Mouse (Mus musculus) hindbrain, embryonic 15.5 days (tissue): ENCODE measurements around the gene Smarcd3. TPM values are rescaled to one million over a fixed set of nuclear protein-coding genes. Genes with fewer than 3 reads are reported as not detected.
A peak's percentile ranks its signal among the peaks of the same experiment; 100 is the strongest.

Experiments
- ATAC-seq: fragments of 200-750 bp; cut with Nextera tagmentation; 2 replicates; pipeline ENCODE4 v1.8.0; 2017; ENCODE audit warnings: low read depth, moderate number of reproducible peaks, moderate TSS enrichment; ENCODE audit not compliant: low FRiP score
- H3K27ac ChIP-seq: fragments of 300-500 bp; sonication (generic); replicated peaks from 2 replicates; pipeline ENCODE4 v1.5.1; 2015; ENCODE audit warnings: mild to moderate bottlenecking, inconsistent platforms
- H3K27me3 ChIP-seq: fragments of 300-500 bp; sonication (generic); 2 replicates; pipeline ENCODE4 v1.6.1; 2015; ENCODE audit warnings: control low read depth, inconsistent platforms
- H3K36me3 ChIP-seq: fragments of 300-500 bp; sonication (generic); 2 replicates; pipeline ENCODE4 v1.6.1; 2015; ENCODE audit warnings: control low read depth, inconsistent platforms
- H3K4me1 ChIP-seq: fragments of 300-500 bp; sonication (generic); replicated peaks from 2 replicates; pipeline ENCODE4 v1.6.1; 2015; ENCODE audit warnings: control low read depth, inconsistent platforms
- H3K4me2 ChIP-seq: fragments of 300-500 bp; sonication (generic); 2 replicates; pipeline ENCODE4 v1.6.1; 2015; ENCODE audit warnings: moderate library complexity, mild to moderate bottlenecking, inconsistent platforms
- H3K4me3 ChIP-seq: fragments of 300-500 bp; sonication (generic); 2 replicates; pipeline ENCODE4 v1.5.1; 2015; ENCODE audit warnings: mild to moderate bottlenecking, inconsistent platforms
- H3K9ac ChIP-seq: fragments of 300-500 bp; sonication (generic); 2 replicates; pipeline ENCODE4 v1.6.1; 2015; ENCODE audit warnings: inconsistent platforms
- H3K9me3 ChIP-seq: fragments of 300-500 bp; sonication (generic); 2 replicates; pipeline ENCODE4 v1.6.1; 2016; ENCODE audit warnings: control low read depth, inconsistent platforms
- WGBS: fragments of 180-500 bp; shearing (Covaris S2); methylation state at CpG from one replicate; pipeline ENCODE4 v1.1.7; 2015; 5-methylcytosine and 5-hydroxymethylcytosine counted together
- polyA plus RNA-seq: library from polyadenylated mRNA; unstranded; fragments of >200 nt; fragmentation: Nextera tagmentation; extraction: Ambion mirVana; gene quantifications from 2 replicates; pipeline ENCODE4 v1.2.1, GENCODE M21; 2015

Gene Smarcd3
- polyA plus RNA-seq, 1 experiment from 2014 or later = 138 TPM

GRCm38 (mm10) chr5:24601911-24602750, 22.1 kb downstream of the Smarcd3 start:
- peak overlapping the region; percentile 95 for H3K27ac ChIP-seq
- no peaks in the 10 kb centered on the region for H3K9me3 ChIP-seq
- H3K9ac ChIP-seq = peak overlapping the region; percentile 79
- H3K4me2 ChIP-seq = peak overlapping the region; percentile 97
- ATAC-seq = peak; percentile 16; the same call in 1 of the 2 replicates
- under 1% methylated on average over 73 of the region's 73 CpGs for WGBS
- H3K4me1 ChIP-seq = peaks cover 93% of the 10 kb centered on the region
- H3K36me3 ChIP-seq = no peaks in the 10 kb centered on the region
- H3K27me3 ChIP-seq = no peaks in the 10 kb centered on the region
- H3K4me3 ChIP-seq = peak overlapping the region; percentile 59

GRCm38 (mm10) chr5:24601071-24601835, 23.0 kb downstream of the Smarcd3 start:
- H3K4me1 ChIP-seq = peaks cover 93% of the 10 kb centered on the region
- peak overlapping the region; percentile 95 for H3K27ac ChIP-seq
- H3K4me3 ChIP-seq = peak overlapping the region; percentile 59
- no peaks in the 10 kb centered on the region for H3K9me3 ChIP-seq
- no peaks in the 10 kb centered on the region for H3K36me3 ChIP-seq
- ATAC-seq = no peak
- peak overlapping the region; percentile 79 for H3K9ac ChIP-seq
- H3K27me3 ChIP-seq = no peaks in the 10 kb centered on the region
- WGBS = under 1% methylated on average over 33 of the region's 33 CpGs
- peak overlapping the region; percentile 97 for H3K4me2 ChIP-seq

DNA sequence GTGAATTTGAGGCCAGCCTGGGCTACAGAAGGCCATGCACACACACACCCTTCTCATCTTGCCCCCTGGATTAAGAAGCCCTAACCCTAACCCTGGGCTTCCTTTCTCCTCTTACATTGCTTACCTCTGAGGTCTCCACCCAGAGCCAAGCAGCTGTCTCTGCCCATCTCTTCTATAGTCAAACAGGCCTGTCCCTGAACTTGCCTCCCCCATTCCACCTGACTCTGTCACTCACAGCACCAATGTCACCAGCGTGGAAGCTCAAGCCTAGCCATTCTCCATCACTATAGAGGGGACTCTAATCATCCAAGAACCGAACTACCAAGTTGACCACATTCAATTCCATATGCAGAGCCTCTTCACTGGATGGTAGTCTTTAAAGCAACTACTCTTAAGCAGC, 24.0 kb downstream of the Smarcd3 start:
- Histone ChIP-seq H3K9ac (no peak overlapping the region), H3K9me3 (no peaks in the 10 kb centered on the region), H3K27me3 (no peaks in the 10 kb centered on the region), H3K27ac (no peak overlapping the region), H3K4me1 (peaks cover 93% of the 10 kb centered on the region), H3K4me2 (peak overlapping the region; percentile 97), H3K36me3 (peaks cover 6% of the 10 kb centered on the region; the same call in 1 of the 2 replicates), H3K4me3 (peak overlapping the region; percentile 59)
- 73% methylated on average over 2 of the region's 2 CpGs for WGBS
- no peak for ATAC-seq

DNA sequence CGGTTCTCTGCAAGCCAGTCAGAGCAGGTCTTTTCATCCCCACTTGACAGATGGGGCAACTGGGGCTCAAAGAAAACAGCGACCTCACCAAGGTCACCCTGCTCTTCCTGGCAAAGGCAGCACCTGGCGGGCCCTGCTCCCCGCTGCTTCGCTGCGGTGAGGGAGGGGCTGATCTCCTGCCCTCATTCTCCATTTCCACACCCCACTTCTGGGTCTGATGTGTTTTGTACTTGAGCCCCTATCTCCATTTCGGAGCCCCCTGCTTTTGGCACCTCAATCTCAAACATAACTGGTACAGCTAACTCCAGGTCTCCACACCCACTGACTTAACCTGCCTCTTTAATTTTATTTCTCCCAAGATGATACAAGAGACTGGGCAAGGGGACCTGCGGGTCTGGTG, 25.1 kb downstream of the Smarcd3 start:
- H3K4me3 ChIP-seq = peak overlapping the region; percentile 48
- H3K36me3 ChIP-seq = peaks cover 17% of the 10 kb centered on the region
- peak overlapping the region; percentile 65 for H3K27ac ChIP-seq
- no peak for ATAC-seq
- H3K27me3 ChIP-seq = no peaks in the 10 kb centered on the region
- 0 out of 2 replicates have a peak overlapping the region, but pooled peaks have one; percentile 71 for H3K9ac ChIP-seq
- peak overlapping the region; percentile 86 for H3K4me2 ChIP-seq
- H3K9me3 ChIP-seq = no peaks in the 10 kb centered on the region
- 11% methylated on average over 8 of the region's 8 CpGs for WGBS
- H3K4me1 ChIP-seq = peaks cover 85% of the 10 kb centered on the region

GRCm38 (mm10) chr5:24598570-24599006, 25.6 kb downstream of the Smarcd3 start:
- Histone ChIP-seq H3K4me2 (peak overlapping the region; percentile 86), H3K9me3 (no peaks in the 10 kb centered on the region), H3K9ac (peak overlapping the region; percentile 71), H3K27me3 (no peaks in the 10 kb centered on the region), H3K36me3 (peaks cover 22% of the 10 kb centered on the region), H3K4me1 (peaks cover 79% of the 10 kb centered on the region), H3K4me3 (peak overlapping the region; percentile 48), H3K27ac (peak overlapping the region; percentile 65)
- under 1% methylated on average over 38 of the region's 41 CpGs for WGBS
- peak; percentile 7 for ATAC-seq

DNA sequence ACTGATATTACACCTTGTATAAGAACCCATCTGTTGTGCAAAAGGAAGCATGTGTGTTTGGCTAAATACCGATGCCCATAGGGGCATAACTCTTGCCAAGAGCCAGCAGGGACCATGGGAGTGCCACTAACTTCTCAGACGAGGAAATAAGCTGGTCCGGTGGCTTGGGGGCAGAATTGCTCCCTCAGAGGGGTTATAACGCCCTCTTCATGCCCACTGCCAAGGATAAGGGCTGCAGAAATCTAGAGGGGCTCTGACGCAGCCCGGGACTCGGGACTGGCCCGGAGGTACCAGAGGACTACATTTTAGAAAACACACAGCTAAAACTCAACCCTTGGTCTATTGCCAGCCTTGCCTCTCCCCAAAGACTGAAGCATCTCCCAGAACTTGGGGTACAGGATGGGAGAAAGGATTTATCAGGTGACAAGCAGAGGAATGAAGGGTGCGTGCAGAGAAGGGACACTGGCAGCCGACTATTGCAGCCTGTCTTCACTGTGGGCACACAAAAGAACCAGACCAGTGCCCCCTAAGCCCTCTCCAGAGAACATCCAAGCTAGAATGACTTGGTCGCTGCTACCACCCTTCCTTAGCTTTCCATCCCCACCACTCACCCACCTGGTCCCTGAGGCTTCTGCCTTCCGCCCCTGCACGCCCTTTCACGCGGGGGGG, 26.2 kb downstream of the Smarcd3 start:
- Histone ChIP-seq H3K4me2 (peak overlapping the region; percentile 86), H3K4me1 (peaks cover 74% of the 10 kb centered on the region), H3K27me3 (no peaks in the 10 kb centered on the region), H3K4me3 (peak overlapping the region; percentile 48), H3K9ac (peak overlapping the region; percentile 71), H3K27ac (peak overlapping the region; percentile 65), H3K36me3 (peaks cover 28% of the 10 kb centered on the region), H3K9me3 (no peaks in the 10 kb centered on the region)
- WGBS = 18% methylated on average over 15 of the region's 15 CpGs
- no peak for ATAC-seq

DNA sequence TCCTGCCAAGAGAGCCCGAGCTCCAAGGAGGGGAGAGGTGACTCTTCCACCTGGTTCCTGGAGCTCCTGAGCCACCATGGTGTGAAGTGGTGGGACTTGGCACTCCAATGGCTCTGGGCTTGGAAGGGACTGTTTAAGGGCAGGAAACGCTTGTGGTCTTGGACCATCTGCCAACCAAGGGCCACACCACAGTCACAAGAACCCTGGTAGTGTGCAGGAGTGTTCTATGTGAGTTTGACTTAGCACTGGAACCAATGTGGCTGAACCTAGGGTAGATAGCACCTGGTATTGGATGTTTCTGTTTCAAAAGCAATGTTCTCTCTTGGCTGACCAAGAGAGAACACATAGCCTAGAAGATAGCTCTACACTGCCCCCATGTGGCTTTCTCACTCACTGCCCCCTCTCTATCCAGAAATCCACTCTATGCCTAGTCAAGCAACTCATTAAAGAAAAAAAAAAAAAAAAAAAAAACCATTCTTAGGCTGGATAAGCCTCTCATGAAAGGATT, 26.9 kb downstream of the Smarcd3 start:
- peaks cover 66% of the 10 kb centered on the region for H3K4me1 ChIP-seq
- WGBS = 40% methylated on average over 2 of the region's 2 CpGs
- H3K4me3 ChIP-seq = peak overlapping the region; percentile 25
- peak overlapping the region; percentile 49 for H3K4me2 ChIP-seq
- peak overlapping the region; percentile 35 for H3K9ac ChIP-seq
- peaks cover 35% of the 10 kb centered on the region for H3K36me3 ChIP-seq
- no peaks in the 10 kb centered on the region for H3K27me3 ChIP-seq
- peak overlapping the region; percentile 83 for H3K27ac ChIP-seq
- no peaks in the 10 kb centered on the region for H3K9me3 ChIP-seq
- ATAC-seq = peak; percentile 21; the same call in 1 of the 2 replicates

DNA sequence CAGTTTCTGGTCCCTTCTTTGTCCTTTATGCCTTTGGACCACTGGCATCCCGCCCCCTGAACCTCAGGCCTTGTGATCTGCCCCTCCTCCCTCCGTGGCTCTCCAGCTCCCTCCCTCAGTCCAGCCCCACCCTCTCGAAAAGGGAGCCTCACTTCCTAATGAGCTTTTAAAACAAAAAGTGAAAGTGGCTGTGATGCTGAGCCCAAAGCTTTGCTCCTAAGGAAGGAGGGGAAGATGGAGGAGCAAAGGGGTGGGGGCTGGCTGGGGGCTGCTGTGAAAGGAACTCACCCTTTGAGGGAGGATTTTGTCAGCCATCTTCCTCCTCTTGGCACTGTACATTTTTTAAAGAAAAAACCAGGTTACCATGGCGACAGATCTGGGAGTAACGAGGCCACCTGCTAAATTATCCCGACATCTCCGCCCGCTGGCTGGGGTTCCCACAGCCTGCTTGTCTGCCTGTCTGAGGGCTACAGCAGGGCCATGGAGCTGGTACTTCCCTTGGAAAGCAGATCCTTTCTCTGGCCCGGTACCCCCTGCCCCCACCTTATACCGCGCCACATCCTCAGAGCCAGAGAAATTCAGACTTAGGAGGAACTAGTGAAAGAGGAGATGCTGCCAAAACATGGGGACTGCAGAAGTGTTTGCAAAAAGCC, 27.6 kb downstream of the Smarcd3 start:
- WGBS = 13% methylated on average over 11 of the region's 11 CpGs

DNA sequence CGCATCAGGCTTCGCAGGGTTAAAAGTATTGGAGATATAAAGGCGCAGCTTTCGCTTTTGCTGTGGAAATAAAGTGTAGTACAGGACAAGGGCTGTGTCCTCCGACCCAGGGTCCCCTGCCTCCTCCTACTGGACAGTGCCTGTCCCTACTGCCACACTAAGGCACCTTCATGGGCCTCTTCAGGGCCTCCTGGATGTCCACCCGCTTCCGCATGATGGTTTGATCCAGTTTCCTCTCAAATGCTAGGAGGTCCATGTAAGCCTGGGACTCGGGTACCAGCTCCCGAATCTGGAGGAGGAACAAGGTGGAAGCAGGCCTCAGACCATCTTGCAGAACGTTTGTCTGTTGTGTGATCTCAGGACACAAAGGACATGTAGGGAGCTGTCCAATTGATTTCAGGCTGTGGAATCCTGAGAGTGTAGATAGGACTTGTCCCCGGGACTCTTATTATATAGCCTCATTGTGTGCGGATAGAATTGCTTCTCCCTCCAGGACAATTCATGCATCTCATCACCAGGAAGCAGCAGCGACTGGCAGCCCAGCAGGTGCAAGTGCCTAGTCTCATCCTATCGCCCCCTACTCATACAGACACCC, 28.3 kb downstream of the Smarcd3 start:
- ATAC-seq = no peak
- Histone ChIP-seq H3K4me2 (peak overlapping the region; percentile 49), H3K27me3 (no peaks in the 10 kb centered on the region), H3K9me3 (no peaks in the 10 kb centered on the region), H3K36me3 (peaks cover 40% of the 10 kb centered on the region), H3K27ac (peak overlapping the region; percentile 83), H3K4me3 (no peak overlapping the region), H3K4me1 (peaks cover 63% of the 10 kb centered on the region), H3K9ac (0 out of 2 replicates have a peak overlapping the region, but pooled peaks have one; percentile 35)
- WGBS = 47% methylated on average over 14 of the region's 14 CpGs

More for the DNA sequence above, 27.6 kb downstream of the Smarcd3 start:
- Histone ChIP-seq H3K4me3 (peak overlapping the region; percentile 25), H3K4me2 (peak overlapping the region; percentile 49), H3K9me3 (no peaks in the 10 kb centered on the region), H3K4me1 (peaks cover 63% of the 10 kb centered on the region), H3K27ac (peak overlapping the region; percentile 83), H3K27me3 (no peaks in the 10 kb centered on the region), H3K36me3 (peaks cover 37% of the 10 kb centered on the region), H3K9ac (peak overlapping the region; percentile 35)
- peak; percentile 16 for ATAC-seq

- Histone ChIP-seq H3K9me3 (no peaks in the 10 kb centered on the region), H3K4me2 (0 out of 2 replicates have a peak overlapping the region, but pooled peaks have one; percentile 49), H3K4me3 (no peak overlapping the region), H3K9ac (no peak overlapping the region), H3K27ac (peak overlapping the region; percentile 83; the same call in 1 of the 2 replicates), H3K36me3 (peaks cover 40% of the 10 kb centered on the region), H3K4me1 (peaks cover 56% of the 10 kb centered on the region), H3K27me3 (no peaks in the 10 kb centered on the region)
- no peak for ATAC-seq
- 89% methylated on average over 5 of the region's 5 CpGs for WGBS
Measured at GRCm38 (mm10) chr5:24595261-24595660, 28.9 kb downstream of the Smarcd3 start.
